Mouse (Mus musculus) ES-E14 (cell line): ENCODE data around the gene Wdr20. TPM values are rescaled to one million over a fixed set of nuclear protein-coding genes. Genes with fewer than 3 reads are reported as not detected.

Experiments used
- DNase-seq: peaks from one replicate; pipeline ENCODE4 v3.0.0-alpha.2; 2013; ENCODE audit warnings: low read depth, low spot score
- H3K27ac ChIP-seq: 2 replicates; pipeline ENCODE4 v1.5.1; 2012; ENCODE audit warnings: low read depth, mild to moderate bottlenecking, low read length, moderate library complexity, mixed read lengths; ENCODE audit not compliant: poor library complexity, insufficient read depth, severe bottlenecking
- H3K36me3 ChIP-seq: 2 replicates; pipeline ENCODE4 v1.6.1; 2012; ENCODE audit warnings: mild to moderate bottlenecking, low read length, moderate library complexity, mixed read lengths; ENCODE audit not compliant: control insufficient read depth, poor library complexity, insufficient read depth, severe bottlenecking
- H3K4me1 ChIP-seq, 2 experiments: fragments of 150-350 bp in 1 of 2; sonication (generic) in 1 of 2; 2 replicates each; pipeline ENCODE4 v1.6.1; 2012; ENCODE audit warnings: low read length in 2 of 2, mild to moderate bottlenecking in 1 of 2, mixed read lengths in 1 of 2; ENCODE audit not compliant: control insufficient read depth in 2 of 2, insufficient read depth in 2 of 2, poor library complexity in 1 of 2
- H3K4me3 ChIP-seq, 2 experiments: fragments of 150-350 bp in 1 of 2; sonication (generic) in 1 of 2; 2 replicates each; pipeline ENCODE4 v1.5.1; 2012; ENCODE audit warnings: low read length in 2 of 2, low read depth in 1 of 2, mild to moderate bottlenecking in 1 of 2, mixed read lengths in 1 of 2; ENCODE audit not compliant: insufficient read depth in 1 of 2, poor library complexity in 1 of 2, severe bottlenecking in 1 of 2
- H3K9ac ChIP-seq: 2 replicates; pipeline ENCODE4 v1.6.1; 2012; ENCODE audit warnings: low read depth, mild to moderate bottlenecking, low read length, mixed read lengths; ENCODE audit not compliant: poor library complexity, insufficient read depth, severe bottlenecking
- H3K9me3 ChIP-seq: fragments of 150-350 bp; sonication (generic); 2 replicates; pipeline ENCODE4 v1.6.1; 2012; ENCODE audit warnings: low read depth, mild to moderate bottlenecking, low read length; ENCODE audit not compliant: control insufficient read depth, insufficient read depth
- CHD2 ChIP-seq: IDR thresholded peaks from 2 replicates; pipeline ENCODE4 v1.6.1; 2014; ENCODE audit warnings: mild to moderate bottlenecking, low read depth, low read length, inconsistent platforms
- HCFC1 ChIP-seq: IDR thresholded peaks from 2 replicates; pipeline ENCODE4 v1.6.1; 2012; ENCODE audit warnings: low read length, inconsistent platforms, borderline replicate concordance; ENCODE audit not compliant: insufficient read depth
- MAFK ChIP-seq: IDR thresholded peaks from 2 replicates; pipeline ENCODE4 v1.6.1; 2014; ENCODE audit warnings: mild to moderate bottlenecking, low read depth, low read length, inconsistent platforms; ENCODE audit not compliant: insufficient read depth
- ZC3H11A ChIP-seq: IDR thresholded peaks from 2 replicates; pipeline ENCODE4 v1.6.1; 2012; ENCODE audit warnings: low read depth, mild to moderate bottlenecking, inconsistent platforms, low read length, borderline replicate concordance
- ZNF384 ChIP-seq: IDR thresholded peaks from 2 replicates; pipeline ENCODE4 v1.6.1; 2012; ENCODE audit warnings: low read depth, low read length, inconsistent platforms
- in situ Hi-C, 2 experiments: fragments of 600-800 bp; cut with MboI; formaldehyde crosslinking; loops; one replicate each; pipeline ENCODE4 v1.15.1; 2025; ENCODE audit warnings: low sequenced_read_pairs in 2 of 2, inconsistent platforms in 1 of 2; ENCODE audit not compliant: unreplicated experiment in 2 of 2
- total RNA-seq: library from RNA; depleted of rRNA; stranded (reverse); fragments of 300-350 nt; gene quantifications from 2 replicates; pipeline ENCODE4 v1.2.3, GENCODE M21; 2012

Gene Wdr20
- total RNA-seq, 1 experiment = 30.3 TPM

DNA sequence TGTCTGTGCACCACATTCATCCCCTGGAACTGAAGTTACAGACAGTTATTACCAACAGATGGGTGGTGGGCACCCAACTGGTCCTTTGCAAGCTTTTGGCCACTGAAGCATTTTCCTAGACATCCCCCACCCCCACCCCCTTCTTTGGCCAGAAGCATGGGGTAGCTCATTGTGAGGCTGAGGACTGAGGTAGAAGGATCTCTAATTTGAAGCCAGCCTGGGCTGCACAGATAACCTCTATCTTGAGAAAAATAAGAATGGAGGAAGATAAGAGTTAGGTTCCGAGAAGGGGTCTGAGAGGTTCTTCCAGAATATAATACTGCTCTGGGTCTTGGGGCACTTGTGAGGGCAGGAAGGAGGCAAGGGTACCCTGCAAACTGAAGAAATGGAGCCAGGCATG lies 44.5 kb downstream of the Wdr20 start:
- Histone ChIP-seq H3K27ac (no peak overlapping the region), H3K9ac (no peak overlapping the region), H3K9me3 (no peaks in the 10 kb centered on the region), H3K36me3 (peaks cover 3% of the 10 kb centered on the region), H3K4me3 (no peak overlapping the region), H3K4me1 (0 out of 4 replicates have a peak, but pooled peaks cover 0 to 5% of the 10 kb centered on the region in 2 experiments)
- TF ChIP-seq CHD2 (no peak), ZC3H11A (no peak), MAFK (no peak), HCFC1 (no peak), ZNF384 (no peak)
- in situ Hi-C loops = no loop called here
- no peak for DNase-seq

DNA sequence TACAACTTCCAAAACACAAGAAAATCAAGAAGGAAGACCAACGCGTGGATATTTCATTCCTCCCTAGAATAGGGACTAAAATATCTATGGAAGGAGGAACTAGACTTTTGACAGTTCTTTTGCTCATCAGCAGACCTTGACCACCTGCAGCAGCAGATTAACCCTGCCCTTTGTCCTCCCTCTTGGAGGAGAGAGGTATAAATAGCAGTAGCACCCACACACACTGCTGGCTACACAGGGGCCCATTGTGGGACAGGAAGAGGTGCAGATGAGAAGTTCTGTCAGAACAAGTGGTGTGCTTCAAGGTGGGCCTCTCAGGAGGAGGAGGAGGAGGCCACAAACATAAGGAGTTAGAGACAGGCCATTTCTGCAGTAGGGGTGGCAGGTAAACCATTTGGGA lies 46.5 kb downstream of the Wdr20 start:
- Histone ChIP-seq H3K27ac (no peak overlapping the region), H3K36me3 (no peaks in the 10 kb centered on the region; the same call in 1 of the 2 replicates), H3K9me3 (no peaks in the 10 kb centered on the region), H3K4me1 (0 out of 4 replicates have a peak, but pooled peaks cover 0 to 4% of the 10 kb centered on the region in 2 experiments), H3K4me3 (no peak overlapping the region), H3K9ac (no peak overlapping the region)
- TF ChIP-seq ZNF384 (no peak), CHD2 (no peak), MAFK (no peak), HCFC1 (no peak), ZC3H11A (no peak)
- in situ Hi-C loops = no loop called here
- DNase-seq = no peak

DNA sequence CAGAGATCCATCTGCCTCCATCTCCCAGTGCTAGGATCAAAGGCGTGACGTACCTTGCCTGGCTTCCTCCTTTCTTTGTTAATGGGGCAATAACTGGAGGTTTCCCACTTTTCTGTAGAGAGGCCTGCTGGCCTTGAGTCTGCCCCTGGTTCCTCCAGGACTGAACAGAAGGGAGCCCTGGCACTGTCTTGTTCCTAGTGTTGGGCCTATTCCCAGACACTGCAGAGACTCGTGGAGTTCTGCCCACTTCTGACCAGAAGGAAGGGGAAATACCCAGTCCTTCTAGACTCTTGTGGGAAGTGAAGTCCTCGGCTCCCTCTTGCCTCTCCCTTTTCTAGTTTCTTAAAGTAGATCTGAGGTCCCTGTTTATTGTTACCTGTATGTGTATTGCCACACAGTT lies 48.5 kb downstream of the Wdr20 start:
- no peak for TF ChIP-seq ZC3H11A
- Histone ChIP-seq H3K36me3 (peaks cover 6% of the 10 kb centered on the region; the same call in 1 of the 2 replicates), H3K9me3 (no peaks in the 10 kb centered on the region), H3K4me1 (peaks cover 4 to 13% of the 10 kb centered on the region in 2 experiments; a peak in 3 of 4 replicates), H3K9ac (no peak overlapping the region), H3K4me3 (no peak overlapping the region), H3K27ac (no peak overlapping the region)
- no peak for DNase-seq
- in situ Hi-C loops = no loop called here

DNA sequence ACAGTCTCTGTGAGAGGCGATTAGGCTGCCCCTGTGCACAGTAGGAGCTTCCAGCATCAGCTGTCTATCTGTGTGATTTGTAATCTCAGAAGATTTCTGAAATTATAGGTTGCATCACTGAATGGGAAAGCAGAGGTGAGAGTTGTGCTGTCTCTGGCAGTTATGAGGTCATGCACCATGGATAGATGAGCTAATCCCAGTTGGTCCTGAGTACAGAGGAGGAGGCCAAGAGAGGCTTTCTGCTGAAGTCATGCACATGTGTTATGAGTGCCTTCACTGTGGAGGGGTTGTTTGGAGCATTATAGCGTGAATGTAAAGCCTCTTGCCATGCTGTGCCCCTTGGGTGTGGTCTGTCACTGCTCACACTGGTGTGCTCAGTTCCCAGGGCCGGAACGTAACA lies 52.8 kb downstream of the Wdr20 start:
- no peak for DNase-seq
- in situ Hi-C loops = no loop called here
- peaks cover 4 to 10% of the 10 kb centered on the region in 2 experiments; a peak in 3 of 4 replicates for H3K4me1 ChIP-seq
- H3K27ac ChIP-seq = no peak overlapping the region
- H3K9me3 ChIP-seq = no peaks in the 10 kb centered on the region
- TF ChIP-seq HCFC1 = no peak
- TF ChIP-seq CHD2 = no peak
- no peak for TF ChIP-seq ZC3H11A
- no peak for TF ChIP-seq MAFK
- TF ChIP-seq ZNF384 = no peak
- H3K4me3 ChIP-seq = no peak overlapping the region
- H3K9ac ChIP-seq = no peak overlapping the region
- H3K36me3 ChIP-seq = peaks cover 11% of the 10 kb centered on the region; the same call in 1 of the 2 replicates

DNA sequence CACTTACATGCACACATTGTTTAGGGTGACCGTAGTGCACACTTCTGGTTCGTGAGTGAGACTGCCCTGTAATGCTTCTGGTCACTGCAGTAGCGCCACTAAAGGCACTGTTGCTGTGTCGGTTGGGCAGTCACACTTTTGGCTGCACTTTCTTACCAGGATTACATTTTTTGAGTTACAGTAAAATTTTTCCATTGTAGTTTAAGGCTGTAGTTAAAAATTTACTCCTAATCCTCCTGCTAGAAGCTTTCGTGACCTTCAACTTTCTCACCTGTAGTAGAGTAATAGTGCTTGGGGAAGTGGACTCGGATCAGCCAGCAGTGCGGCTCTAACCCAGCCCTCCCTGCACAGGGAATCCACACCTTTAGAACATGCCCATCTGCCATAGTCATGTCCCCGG lies 53.3 kb downstream of the Wdr20 start:
- TF ChIP-seq CHD2 (no peak), ZNF384 (no peak), ZC3H11A (no peak), HCFC1 (no peak), MAFK (no peak)
- H3K27ac ChIP-seq = no peak overlapping the region
- H3K4me3 ChIP-seq = no peak overlapping the region
- H3K4me1 ChIP-seq = peaks cover 4 to 10% of the 10 kb centered on the region in 2 experiments; a peak in 3 of 4 replicates
- no peaks in the 10 kb centered on the region for H3K9me3 ChIP-seq
- peaks cover 11% of the 10 kb centered on the region; the same call in 1 of the 2 replicates for H3K36me3 ChIP-seq
- no peak for DNase-seq
- no peak overlapping the region for H3K9ac ChIP-seq
- in situ Hi-C loops = no loop called here
